Mouse (Mus musculus) embryo, embryonic 10.5 days (tissue): ENCODE results near the gene Vwf.

Experiments used
- DNase-seq: peaks from one replicate; pipeline ENCODE4 v3.0.0-alpha.2; 2015; ENCODE audit warnings: low spot score

The Vwf gene

DNA sequence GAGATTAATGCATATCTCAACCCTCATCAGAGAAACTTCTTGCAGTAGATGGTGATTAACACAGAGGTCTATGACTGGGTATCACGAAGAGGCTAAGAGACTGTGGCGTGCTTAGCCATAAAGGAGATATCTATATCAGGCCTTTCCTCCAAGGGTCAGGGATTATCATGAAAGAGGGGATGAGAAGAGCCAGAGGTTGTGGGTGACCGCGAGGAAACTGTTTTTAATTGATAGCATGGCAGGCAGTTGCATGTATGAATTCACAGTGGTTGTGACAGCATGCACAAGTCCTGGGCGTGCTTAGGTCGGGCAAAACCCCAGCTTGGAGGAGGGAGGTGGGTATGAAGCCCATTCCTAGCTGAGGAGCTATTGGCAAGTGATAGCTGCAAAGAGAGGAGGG is 5.3 kb upstream of the Vwf start:
- DNase-seq = no peak

DNA sequence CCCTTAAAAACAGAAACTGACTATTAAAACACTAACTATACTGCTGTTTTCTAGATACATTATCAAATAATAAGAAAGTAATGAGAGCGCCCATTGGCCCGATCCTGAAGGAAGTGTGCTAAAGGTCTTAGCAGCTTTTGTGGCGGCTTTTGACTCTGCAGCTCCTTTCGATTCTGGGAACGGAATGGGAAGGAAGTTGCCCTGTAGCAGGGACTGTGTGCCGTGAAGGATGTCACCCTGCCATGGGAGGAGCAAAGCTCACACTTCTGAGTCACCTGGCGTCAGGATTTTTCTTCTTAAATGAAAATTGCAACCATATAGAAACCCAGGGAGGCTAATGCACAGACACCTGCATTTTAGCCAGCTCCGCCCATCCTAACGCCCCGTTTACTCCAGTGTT is 1.8 kb downstream of the Vwf start:
- DNase-seq = no peak

DNA sequence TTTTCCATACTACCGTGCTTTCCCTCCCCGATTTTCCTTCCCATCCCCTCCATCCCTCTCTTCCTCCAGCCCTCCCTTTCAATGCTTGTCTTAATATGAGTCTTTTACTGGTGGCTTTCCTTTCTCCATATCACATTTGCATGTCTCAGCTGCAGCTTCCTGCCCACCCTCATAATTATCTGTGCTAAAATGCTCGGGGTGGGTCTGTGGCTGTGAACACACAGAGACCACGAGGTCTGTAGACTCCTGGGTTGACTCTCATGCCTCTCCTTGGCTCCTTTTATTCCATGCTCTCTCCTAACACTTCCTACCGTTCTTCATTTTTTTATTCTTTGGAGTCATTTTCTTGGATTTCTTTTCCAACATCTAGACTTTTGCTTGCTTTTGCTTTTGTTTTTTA is 3.6 kb downstream of the Vwf start:
- DNase-seq = no peak

DNA sequence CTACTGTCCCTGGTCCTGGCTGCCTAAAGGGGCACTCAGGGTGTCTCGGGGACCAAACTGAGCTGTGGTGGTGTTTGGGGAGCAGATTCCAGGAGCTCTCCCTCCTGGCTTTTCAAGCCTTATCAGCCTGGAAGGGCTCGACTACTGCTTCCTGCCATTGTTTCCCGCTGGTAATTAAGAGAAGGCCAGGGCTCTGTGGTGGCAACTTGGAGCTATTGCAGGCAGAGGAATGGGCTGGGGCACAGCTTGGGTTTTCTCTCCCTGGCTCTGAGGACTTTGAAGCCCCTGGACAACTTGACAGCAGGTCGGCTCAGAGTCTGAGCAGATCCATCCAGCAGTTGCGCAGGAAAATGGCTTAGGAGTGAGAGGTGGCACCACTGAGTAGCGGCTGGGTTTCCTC is 6.2 kb downstream of the Vwf start:
- no peak for DNase-seq

DNA sequence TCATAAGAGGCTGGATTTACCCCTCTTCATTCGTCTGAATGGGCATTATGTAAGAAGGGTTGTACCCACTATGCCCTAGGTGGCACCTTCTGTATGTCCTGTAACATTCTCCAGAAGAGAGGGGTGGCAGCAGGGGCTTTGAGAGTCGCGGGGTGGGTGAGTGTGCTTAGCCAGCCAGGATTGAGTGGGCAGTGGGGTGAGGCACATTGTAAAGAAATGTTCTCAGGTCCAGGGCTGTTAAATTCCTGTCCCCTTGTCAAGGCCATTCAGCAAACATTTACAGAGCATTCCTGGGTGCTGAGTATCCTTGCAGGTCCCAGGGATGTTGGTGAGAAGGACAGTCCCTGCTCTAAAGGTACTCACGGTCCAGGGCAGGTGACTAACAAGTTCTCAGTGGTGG is 7.0 kb downstream of the Vwf start:
- DNase-seq = no peak

DNA sequence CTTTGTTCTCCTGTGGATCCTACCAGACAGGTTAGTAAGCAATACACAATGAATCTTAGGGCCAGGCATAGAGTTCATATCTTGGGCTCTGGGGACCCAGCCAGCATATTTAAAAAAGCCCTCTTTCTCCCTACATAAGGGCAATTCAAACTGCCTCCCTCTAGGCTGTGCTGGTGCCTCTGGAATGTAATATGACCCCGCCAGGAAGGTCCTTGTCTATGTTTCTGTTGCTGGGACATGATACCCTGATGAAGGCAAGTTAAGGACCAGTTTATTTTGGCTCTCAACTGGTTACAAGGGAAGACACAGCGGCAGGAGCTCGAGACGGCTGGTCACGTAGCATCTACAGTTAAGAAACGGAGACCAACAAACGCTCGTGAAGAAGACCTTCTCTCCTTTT is 12.3 kb downstream of the Vwf start:
- DNase-seq = no peak

DNA sequence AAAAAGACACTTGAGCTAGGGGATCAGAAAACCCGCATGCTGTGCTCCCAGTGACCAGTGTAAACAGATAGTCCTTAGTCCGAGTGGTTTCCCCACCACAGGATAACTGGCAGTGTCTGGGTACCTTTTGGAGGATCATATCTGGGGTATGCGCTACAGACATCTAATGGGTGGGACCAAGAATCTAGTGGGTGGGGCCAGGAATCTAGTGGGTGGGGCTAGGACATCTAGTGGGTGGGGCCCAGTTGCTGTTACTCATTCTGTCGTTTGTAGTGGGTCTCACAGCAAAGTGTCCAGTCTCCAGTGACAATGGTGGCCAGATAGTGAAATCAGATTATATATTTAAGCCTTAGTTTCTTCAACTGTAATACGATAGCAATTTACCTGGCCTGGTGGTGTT is 14.5 kb downstream of the Vwf start:
- no peak for DNase-seq

DNA sequence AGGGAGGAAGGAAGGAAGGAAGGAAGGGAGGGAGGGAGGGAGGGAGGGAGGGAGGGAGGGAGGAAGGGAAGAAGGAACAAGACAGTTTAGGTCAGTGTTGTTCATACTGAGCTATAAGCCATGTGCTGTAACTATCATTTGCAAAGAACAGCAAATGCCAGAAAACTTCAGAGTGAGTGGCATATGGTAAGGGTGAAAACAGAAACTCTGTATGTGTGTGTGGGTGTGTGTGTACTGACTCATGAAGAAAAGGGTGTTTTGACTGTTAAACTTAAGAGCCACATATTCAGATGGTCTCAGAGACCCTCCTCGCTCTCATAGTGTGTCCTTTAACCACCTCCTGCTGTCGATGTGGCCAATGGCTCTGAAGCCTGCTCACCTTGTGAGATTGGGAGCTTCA is 14.9 kb downstream of the Vwf start:
- DNase-seq = no peak

DNA sequence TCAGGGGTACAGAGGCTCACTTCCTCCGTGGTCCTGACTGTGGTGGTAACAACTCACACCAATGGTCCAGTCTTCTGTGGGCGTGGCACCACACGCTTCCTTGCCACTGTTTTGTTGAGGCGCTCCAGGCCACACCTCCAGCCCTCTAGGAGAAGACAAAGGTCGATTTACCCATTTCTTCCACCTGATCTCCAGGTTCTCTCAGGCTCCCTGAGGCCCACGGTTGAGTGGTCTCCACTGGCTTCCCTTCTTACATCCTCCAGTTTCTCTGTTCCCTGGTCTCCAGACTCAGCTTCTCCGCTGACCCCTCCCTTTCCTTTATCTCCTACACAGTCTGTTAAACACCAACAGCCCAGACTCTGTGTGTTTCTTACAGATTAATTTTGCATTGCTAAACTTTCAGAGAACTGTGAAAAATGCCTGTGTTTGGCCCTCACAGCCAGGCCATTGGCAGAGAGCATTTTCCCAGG is 18.3 kb downstream of the Vwf start:
- DNase-seq = no peak

DNA sequence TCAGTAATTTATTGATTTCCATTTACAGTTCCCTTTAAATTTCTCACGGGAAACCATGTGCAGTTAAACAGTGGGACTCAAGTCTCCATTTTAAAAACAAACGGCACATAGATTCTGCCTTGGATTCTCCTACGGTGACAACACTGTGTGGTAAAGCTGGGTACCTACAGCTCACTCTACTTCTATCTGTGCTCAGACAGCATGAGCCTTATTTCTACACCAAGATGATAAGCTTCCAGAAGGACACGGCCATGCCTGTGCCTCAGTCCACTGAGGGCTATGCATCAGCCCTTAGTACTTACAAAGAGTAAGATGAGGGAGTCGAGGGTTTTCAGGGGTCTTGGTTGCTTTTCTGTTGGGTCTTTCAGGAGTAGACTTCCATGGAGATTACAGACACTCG is 18.8 kb downstream of the Vwf start:
- no peak for DNase-seq

DNA sequence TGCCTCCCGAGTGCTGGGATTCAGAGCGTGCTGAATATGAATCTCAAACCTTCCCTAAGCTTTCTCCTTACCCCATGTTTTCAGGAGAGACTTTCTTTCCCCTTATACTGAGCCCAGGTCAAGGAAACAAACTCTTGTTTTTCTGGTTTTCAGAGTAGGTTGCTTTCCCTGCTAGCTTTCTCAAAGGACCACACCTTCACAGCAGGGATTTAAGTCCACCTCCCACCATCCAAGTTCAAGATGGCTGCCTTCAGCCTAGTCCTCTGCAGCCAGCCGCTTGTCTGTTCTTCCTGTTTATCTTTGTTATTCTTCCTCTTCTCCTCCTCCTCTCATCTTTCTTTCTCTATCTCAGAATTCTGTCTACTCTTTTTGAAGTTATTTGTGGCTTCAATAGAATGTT is 20.1 kb downstream of the Vwf start:
- no peak for DNase-seq

DNA sequence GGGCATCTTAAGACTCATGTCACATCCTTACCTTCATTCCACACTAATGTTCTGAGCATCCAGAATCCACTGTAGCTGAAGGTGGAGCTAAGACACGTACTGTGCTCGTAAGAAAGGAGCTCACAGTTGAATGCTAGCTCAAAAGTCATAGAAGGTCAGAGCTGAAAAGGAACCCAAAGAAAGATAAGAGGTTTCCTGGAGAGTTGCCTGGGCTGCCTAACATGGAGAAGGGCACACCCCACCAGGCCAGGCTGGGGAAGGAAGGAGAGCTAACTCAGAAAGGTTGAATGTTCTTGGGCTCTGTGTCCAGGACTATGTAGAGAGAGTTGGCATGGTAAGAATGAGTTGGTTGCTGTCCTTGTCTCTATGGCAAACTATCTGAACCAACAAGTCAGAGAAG is 21.8 kb downstream of the Vwf start:
- DNase-seq = no peak

DNA sequence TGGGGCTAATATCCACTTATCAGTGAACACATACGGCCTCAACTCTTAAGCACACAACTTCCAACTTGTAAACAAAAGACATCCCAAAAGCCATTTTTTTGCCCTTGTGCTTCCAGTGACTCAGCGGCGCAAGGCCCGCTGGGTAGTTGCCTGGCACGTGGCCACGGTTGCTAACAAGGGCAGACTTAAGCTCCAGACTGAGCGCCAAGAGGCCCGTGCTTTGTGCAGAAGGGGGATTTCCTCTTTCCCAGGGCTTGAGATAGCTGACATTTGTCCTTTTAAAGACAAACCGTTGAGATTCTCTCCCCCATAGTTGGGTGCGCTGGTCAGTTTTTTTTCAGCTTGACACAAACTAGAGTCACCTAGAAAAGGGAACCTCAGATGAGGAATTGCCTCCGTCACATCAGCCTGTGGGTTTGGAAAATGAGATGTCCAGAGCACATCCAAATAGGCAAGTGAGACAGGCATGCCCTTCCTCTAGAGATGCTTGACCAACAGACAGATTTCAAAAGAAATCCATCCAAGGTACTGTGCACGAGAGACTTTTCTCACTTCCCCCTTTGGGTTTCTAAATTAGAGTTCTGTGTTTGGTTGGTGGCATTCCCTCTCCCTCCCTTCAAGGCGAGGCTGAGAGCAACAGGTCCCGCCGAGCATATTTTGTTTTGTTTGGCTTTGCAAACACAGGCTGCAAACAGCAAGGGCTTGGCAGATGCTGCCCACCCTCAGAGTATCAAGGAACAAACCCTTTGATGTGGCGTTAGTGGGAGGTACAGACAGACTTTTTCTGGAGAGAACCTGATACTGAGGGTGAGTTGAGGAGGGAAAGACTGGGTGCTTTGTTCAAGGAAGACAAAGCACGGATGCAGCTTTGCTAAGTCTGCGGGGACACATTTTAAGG is 26.0 kb downstream of the Vwf start:
- peak; percentile 12 for DNase-seq

DNA sequence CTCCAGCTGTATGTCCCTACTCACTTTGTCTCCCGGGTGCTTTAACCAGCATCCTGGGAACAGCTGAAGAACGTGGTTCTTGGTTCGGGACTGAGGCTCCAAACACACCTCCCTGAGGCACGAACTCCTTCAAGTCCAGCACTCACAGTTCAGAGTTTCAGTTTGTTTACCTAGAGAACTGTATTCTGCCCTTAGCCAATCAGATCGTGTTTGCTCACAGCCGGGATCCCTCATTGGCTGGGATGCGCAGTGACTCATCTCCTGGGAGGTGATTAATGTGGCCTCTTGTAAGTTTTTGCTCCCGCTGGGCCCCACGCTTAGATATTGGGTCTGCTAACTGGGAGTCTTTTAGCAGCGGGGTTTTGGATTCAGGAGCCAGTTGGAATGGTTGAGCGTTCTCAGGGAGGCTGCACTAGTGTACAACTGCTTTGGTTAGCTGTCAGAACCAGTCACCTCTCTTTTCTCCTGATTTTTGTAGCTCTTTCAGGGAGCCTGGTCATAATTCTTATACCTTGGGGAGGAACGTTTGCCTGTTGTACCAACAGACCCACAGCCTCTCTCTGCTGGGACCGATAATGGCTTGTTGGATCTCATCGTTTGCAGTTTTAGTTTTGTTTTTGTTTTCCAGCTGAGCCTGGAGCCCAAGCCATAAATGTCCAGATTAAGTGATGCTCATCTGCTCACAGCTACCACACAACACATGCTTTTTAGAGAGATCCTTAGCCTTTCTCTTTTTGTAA is 26.8 kb downstream of the Vwf start:
- peak; percentile 93 for DNase-seq

DNA sequence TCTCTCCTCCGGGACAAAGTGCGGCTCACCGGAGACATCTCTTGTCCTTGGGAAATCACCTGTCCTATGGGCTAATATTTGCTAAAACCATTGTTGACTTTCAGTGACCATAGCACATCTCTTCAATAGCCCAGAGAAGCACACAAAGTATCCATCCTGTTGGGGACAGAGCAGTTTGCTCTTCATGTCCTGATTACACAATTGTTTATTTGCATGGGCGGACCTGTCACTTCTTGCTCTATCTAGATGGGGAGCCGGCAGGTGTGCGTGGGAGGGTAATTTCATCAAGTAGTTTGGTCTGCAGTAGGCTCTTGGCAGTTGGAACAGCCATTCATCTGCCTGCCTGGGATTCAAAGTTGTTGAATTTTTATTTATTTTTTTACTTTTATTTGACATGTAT is 28.5 kb downstream of the Vwf start:
- DNase-seq = no peak

DNA sequence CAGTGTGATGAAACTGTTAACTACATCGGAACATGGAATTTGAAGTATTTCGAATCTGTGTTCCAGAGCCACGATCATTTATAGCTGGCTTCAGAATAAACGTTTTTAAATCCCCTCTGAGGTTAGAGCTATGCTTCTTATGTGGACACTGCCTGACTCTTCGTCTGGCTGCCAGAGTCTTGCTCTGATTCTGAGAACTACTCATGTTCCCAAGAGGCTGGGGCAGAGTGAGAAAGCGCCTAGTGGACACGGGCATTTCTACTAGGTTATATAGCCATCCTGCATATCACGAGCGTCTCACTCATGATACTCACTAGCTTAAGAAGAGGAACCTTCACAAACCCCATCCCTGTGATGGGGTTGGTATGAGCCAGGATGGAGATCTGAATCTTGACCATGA is 30.7 kb downstream of the Vwf start:
- DNase-seq = no peak

DNA sequence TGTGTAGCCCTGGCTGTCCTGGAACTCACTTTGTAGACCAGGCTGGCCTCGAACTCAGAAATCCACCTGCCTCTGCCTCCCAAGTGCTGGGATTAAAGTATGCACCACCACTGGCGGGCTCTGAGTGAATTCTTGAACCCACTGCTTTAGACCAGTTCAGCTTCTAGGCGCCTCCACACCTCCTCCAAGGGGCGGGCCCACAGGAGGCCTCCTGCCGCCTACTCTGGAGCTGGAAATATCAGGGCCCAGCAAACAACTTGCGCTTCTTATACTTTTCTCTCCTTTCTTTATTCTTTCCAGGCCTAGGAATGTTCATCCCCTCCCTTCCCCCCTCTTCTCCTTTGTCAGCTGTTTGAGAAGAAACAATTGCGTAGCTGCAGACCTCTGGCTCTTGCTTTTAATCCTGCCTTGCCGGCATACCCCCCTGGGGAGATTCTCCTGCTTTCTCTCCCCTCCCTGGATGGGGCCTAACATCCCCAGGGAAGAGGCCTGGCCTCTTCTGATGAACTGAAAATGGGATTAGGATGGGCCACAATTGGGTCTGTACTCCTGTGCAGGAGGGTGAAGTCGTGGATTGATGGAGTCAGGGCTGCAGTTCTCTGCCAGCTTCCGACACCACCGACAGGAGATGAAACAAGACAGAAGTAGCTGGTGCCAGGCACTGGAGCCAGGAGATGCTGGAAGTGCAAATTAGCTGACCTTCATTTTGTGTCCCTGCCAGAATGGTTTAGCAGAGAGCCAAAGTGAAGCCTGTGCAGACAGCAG is 31.5 kb downstream of the Vwf start:
- peak; percentile 27 for DNase-seq

DNA sequence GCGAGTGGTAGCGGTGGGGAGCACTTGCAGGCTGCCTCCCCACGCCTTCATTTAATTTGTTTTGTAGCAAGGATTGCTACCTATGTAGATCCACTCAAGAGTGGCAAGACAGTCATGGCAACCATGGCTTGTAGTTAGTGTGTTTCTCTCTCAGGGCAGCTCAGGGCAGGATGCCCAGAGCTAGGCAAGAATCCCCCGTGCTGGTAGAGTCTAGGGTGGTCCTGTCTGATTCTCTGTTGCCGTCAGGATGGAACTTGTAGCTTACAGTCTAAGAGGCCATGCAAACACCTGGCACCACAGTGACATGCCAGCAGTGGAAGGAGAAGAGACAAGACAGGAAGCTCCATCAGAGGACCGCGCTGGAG is 32.1 kb downstream of the Vwf start:
- no peak for DNase-seq

DNA sequence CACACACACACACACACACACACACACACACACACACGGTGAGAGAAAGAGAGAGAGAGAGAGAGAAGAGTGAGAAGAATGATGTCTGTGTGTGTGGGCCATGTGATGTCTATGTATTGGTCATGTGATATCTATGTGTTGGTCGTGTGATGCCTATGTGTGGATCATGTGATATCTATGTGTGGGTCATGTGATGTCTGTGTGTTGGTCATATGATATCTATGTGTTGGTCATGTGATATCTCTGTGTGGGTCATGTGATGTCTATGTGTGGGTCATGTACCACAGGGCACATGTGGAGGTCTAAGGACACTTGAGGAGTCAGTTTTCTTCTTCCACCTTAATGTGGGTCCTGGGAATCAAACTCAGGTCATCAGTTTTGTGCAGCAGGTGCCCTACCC is 33.3 kb downstream of the Vwf start:
- no peak for DNase-seq

DNA sequence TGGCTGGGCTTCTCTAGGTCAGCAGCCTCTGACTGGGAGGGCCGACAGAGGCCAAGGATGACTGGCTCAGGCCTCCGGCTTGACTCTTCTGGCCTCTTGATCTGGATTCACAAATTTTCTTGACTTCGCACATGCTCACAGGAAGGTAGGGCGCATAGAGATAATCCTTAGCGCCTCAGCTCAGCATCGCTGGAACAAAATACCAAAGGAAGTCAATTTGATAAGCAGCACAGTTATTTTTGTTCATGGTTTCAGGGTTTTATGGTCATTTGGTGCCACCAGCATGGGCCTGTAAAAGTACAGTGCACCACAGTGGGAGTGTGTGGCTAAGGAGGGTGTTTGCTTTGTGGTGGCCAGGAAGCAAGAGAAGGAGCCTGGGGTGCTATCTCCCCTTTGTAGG is 37.1 kb downstream of the Vwf start:
- no peak for DNase-seq

DNA sequence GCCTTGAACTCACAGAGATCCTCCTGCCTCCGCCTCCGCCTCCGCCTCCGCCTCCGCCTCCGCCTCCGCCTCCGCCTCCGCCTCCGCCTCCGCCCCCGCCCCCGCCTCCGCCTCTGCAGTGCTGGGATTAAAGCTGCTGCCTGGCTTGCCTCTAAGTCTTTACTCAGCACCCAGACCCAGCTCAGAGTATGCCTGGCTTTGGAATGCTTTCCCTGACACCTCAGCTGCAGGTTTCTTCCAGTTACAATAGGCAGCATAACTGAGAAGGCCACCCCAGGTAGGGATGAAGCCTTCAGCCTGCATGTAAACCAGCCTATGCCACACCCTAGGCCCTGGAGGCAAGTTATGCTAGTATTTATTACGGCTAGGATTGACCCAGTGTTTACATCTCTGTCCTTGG is 37.7 kb downstream of the Vwf start:
- no peak for DNase-seq

DNA sequence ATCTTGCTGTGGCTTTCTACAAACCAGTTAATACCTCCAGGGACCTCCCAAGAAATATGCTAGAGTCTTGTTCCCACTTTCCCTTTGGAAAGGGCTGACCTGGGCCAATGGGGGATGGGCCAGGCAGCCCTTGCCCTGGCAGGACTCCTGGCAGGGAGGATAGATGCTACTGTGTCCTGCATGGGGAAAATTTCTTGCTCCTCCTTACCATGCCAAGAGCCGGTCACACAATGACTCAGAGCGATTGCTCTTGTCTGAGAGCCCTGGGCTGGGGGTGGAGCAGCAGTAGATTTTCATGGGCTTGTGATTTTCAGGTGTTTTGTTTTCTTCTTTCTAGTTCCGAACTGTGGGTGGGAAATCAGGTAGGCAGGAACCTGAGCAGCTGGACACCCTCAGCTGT is 39.0 kb downstream of the Vwf start:
- no peak for DNase-seq

DNA sequence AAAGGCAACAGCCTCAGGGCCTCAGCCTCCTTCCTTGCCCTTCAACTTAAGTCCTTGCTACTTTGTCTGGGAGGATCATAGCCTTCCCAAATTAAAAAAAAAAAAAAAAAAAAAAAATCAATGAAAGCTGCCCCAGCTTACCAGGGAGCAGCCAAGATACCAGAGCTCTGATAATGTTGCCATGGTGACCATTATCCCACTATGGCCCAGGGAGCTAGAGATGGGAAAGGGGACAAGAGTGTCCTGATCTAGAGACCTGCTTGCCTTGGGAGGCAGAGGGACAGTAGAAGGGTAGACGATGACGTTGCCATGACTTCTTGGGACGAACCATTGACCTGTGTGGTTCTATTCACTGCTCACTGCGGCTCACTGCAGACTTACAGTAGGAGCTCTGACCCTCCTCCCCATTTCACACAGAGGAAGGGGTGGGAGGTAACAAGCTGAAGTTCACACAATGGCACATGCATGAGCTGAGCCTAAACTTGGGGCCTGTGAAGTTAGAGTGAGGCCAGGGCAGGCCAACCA is 39.5 kb downstream of the Vwf start:
- DNase-seq = no peak
